Mouse (Mus musculus): ENCODE measurements at regions not wholly inside any gene's neighbourhood (a gene's known extent, or its start where the extent isn't known, plus 50 kb on each side); places are given as distances from the start of the nearest gene placed in this dataset.

- Histone ChIP-seq H3K27ac (no peak overlapping the region), H3K9me3 (no peaks in the 10 kb centered on the region), H3K27me3 (ENCODE audit: insufficient read depth, poor library complexity, severe bottlenecking) (no peaks in the 10 kb centered on the region), H3K4me1 (no peaks in the 10 kb centered on the region), H3K36me3 (no peaks in the 10 kb centered on the region), H3K4me3 (no peak overlapping the region)
- WGBS, result 76% methylated on average over 1 of the region's 1 CpGs
- DNase-seq (ENCODE audit: low spot score), result no peak
Observed at GRCm38 (mm10) chr3:18877060-18877459, 751.4 kb downstream of the 1700064H15Rik start.

GRCm38 (mm10) chr3:18877572-18877971 lies 750.9 kb downstream of the 1700064H15Rik start:
- H3K4me3 ChIP-seq, result no peak overlapping the region
- no peaks in the 10 kb centered on the region for H3K4me1 ChIP-seq
- H3K27ac ChIP-seq, result no peak overlapping the region
- H3K27me3 ChIP-seq (ENCODE audit: insufficient read depth, poor library complexity, severe bottlenecking), result no peaks in the 10 kb centered on the region
- no peak for DNase-seq (ENCODE audit: low spot score)
- H3K9me3 ChIP-seq, result no peaks in the 10 kb centered on the region
- 79% methylated on average over 3 of the region's 3 CpGs for WGBS
- no peaks in the 10 kb centered on the region for H3K36me3 ChIP-seq

- H3K9me3 ChIP-seq, result no peaks in the 10 kb centered on the region
- 71% methylated on average over 2 of the region's 2 CpGs for WGBS
- no peak for DNase-seq (ENCODE audit: low spot score)
- H3K4me3 ChIP-seq, result no peak overlapping the region
- no peaks in the 10 kb centered on the region for H3K4me1 ChIP-seq
- H3K27me3 ChIP-seq (ENCODE audit: insufficient read depth, poor library complexity, severe bottlenecking), result no peaks in the 10 kb centered on the region
- H3K27ac ChIP-seq, result no peak overlapping the region
- H3K36me3 ChIP-seq, result no peaks in the 10 kb centered on the region
Observed at GRCm38 (mm10) chr3:18881186-18881585, 747.3 kb downstream of the 1700064H15Rik start.

GRCm38 (mm10) chr3:18892813-18893212 lies 735.7 kb downstream of the 1700064H15Rik start:
- H3K27ac ChIP-seq, result no peak overlapping the region
- H3K9me3 ChIP-seq, result no peaks in the 10 kb centered on the region
- no peak overlapping the region for H3K4me3 ChIP-seq
- H3K4me1 ChIP-seq, result no peaks in the 10 kb centered on the region
- no peaks in the 10 kb centered on the region for H3K36me3 ChIP-seq
- WGBS, result 82% methylated on average over 2 of the region's 2 CpGs
- no peaks in the 10 kb centered on the region for H3K27me3 ChIP-seq (ENCODE audit: insufficient read depth, poor library complexity, severe bottlenecking)
- no peak for DNase-seq (ENCODE audit: low spot score)

- H3K27ac ChIP-seq, result no peak overlapping the region
- H3K36me3 ChIP-seq, result no peaks in the 10 kb centered on the region
- no peaks in the 10 kb centered on the region for H3K27me3 ChIP-seq (ENCODE audit: insufficient read depth, poor library complexity, severe bottlenecking)
- H3K9me3 ChIP-seq, result no peaks in the 10 kb centered on the region
- no peaks in the 10 kb centered on the region for H3K4me1 ChIP-seq
- WGBS, result 48% methylated on average over 3 of the region's 3 CpGs
- DNase-seq (ENCODE audit: low spot score), result no peak
- no peak overlapping the region for H3K4me3 ChIP-seq
Observed at GRCm38 (mm10) chr3:18905769-18906168, 722.7 kb downstream of the 1700064H15Rik start.

- no peak for DNase-seq (ENCODE audit: low spot score)
- Histone ChIP-seq H3K27me3 (ENCODE audit: insufficient read depth, poor library complexity, severe bottlenecking) (no peaks in the 10 kb centered on the region), H3K4me1 (no peaks in the 10 kb centered on the region), H3K36me3 (no peaks in the 10 kb centered on the region), H3K4me3 (no peak overlapping the region), H3K9me3 (no peaks in the 10 kb centered on the region), H3K27ac (no peak overlapping the region)
- WGBS, result 72% methylated on average over 5 of the region's 5 CpGs
Observed at GRCm38 (mm10) chr3:18906210-18906609, 722.3 kb downstream of the 1700064H15Rik start.

GRCm38 (mm10) chr3:18908737-18909136 lies 719.7 kb downstream of the 1700064H15Rik start:
- WGBS, result 76% methylated on average over 1 of the region's 1 CpGs
- H3K27ac ChIP-seq, result no peak overlapping the region
- no peaks in the 10 kb centered on the region for H3K9me3 ChIP-seq
- no peak for DNase-seq (ENCODE audit: low spot score)
- H3K4me1 ChIP-seq, result no peaks in the 10 kb centered on the region
- no peak overlapping the region for H3K4me3 ChIP-seq
- no peaks in the 10 kb centered on the region for H3K36me3 ChIP-seq
- no peaks in the 10 kb centered on the region for H3K27me3 ChIP-seq (ENCODE audit: insufficient read depth, poor library complexity, severe bottlenecking)

GRCm38 (mm10) chr3:18928401-18929104 lies 699.9 kb downstream of the 1700064H15Rik start:
- no peak overlapping the region for H3K27ac ChIP-seq
- WGBS, result 42% methylated on average over 3 of the region's 3 CpGs
- H3K4me1 ChIP-seq, result no peaks in the 10 kb centered on the region
- H3K36me3 ChIP-seq, result no peaks in the 10 kb centered on the region
- no peaks in the 10 kb centered on the region for H3K9me3 ChIP-seq
- H3K4me3 ChIP-seq, result no peak overlapping the region
- no peaks in the 10 kb centered on the region for H3K27me3 ChIP-seq (ENCODE audit: insufficient read depth, poor library complexity, severe bottlenecking)
- DNase-seq (ENCODE audit: low spot score), result no peak

- H3K27me3 ChIP-seq (ENCODE audit: insufficient read depth, poor library complexity, severe bottlenecking), result no peaks in the 10 kb centered on the region
- H3K4me3 ChIP-seq, result no peak overlapping the region
- no peak for DNase-seq (ENCODE audit: low spot score)
- H3K36me3 ChIP-seq, result no peaks in the 10 kb centered on the region
- H3K4me1 ChIP-seq, result no peaks in the 10 kb centered on the region
- WGBS, result 85% methylated on average over 3 of the region's 3 CpGs
- H3K27ac ChIP-seq, result no peak overlapping the region
- H3K9me3 ChIP-seq, result no peaks in the 10 kb centered on the region
Observed at GRCm38 (mm10) chr3:18929105-18929492, 699.4 kb downstream of the 1700064H15Rik start.

- Histone ChIP-seq H3K4me3 (no peak overlapping the region), H3K4me1 (no peaks in the 10 kb centered on the region), H3K9me3 (no peaks in the 10 kb centered on the region), H3K27ac (no peak overlapping the region), H3K36me3 (no peaks in the 10 kb centered on the region), H3K27me3 (ENCODE audit: insufficient read depth, poor library complexity, severe bottlenecking) (peaks cover 4% of the 10 kb centered on the region; the same call in 1 of the 2 replicates)
- no peak for DNase-seq (ENCODE audit: low spot score)
- 75% methylated on average over 13 of the region's 13 CpGs for WGBS
Observed at GRCm38 (mm10) chr3:18932983-18933726, 695.3 kb downstream of the 1700064H15Rik start.

GRCm38 (mm10) chr3:18934891-18935290 lies 693.6 kb downstream of the 1700064H15Rik start:
- Histone ChIP-seq H3K27me3 (ENCODE audit: insufficient read depth, poor library complexity, severe bottlenecking) (peaks cover 4% of the 10 kb centered on the region; the same call in 1 of the 2 replicates), H3K4me3 (no peak overlapping the region), H3K36me3 (no peaks in the 10 kb centered on the region), H3K27ac (no peak overlapping the region), H3K4me1 (no peaks in the 10 kb centered on the region), H3K9me3 (no peaks in the 10 kb centered on the region)
- WGBS, result 95% methylated on average over 2 of the region's 2 CpGs
- no peak for DNase-seq (ENCODE audit: low spot score)

- Histone ChIP-seq H3K9me3 (no peaks in the 10 kb centered on the region), H3K27me3 (ENCODE audit: insufficient read depth, poor library complexity, severe bottlenecking) (peaks cover 4% of the 10 kb centered on the region; the same call in 1 of the 2 replicates), H3K4me3 (no peak overlapping the region), H3K36me3 (no peaks in the 10 kb centered on the region), H3K4me1 (no peaks in the 10 kb centered on the region), H3K27ac (no peak overlapping the region)
- DNase-seq (ENCODE audit: low spot score), result no peak
- 80% methylated on average over 20 of the region's 20 CpGs for WGBS
Observed at GRCm38 (mm10) chr3:18937333-18938122, 690.9 kb downstream of the 1700064H15Rik start.

Measured in heart, embryonic 10.5 days (tissue).